Mouse (Mus musculus) liver, adult 2 months (tissue): Measurements from ENCODE around the gene Nyx.

Source experiments
- CTCF ChIP-seq: fragments of 200-500 bp; IDR thresholded peaks from 2 replicates; pipeline ENCODE4 v1.5.1; 2011; ENCODE audit warnings: low read depth, low read length, control low read depth
- POLR2A ChIP-seq: fragments of 200-500 bp; IDR thresholded peaks from 2 replicates; pipeline ENCODE4 v1.6.1; 2011; ENCODE audit warnings: low read length, control low read depth; ENCODE audit not compliant: insufficient read depth; ENCODE audit errors: extremely low read depth

DNA sequence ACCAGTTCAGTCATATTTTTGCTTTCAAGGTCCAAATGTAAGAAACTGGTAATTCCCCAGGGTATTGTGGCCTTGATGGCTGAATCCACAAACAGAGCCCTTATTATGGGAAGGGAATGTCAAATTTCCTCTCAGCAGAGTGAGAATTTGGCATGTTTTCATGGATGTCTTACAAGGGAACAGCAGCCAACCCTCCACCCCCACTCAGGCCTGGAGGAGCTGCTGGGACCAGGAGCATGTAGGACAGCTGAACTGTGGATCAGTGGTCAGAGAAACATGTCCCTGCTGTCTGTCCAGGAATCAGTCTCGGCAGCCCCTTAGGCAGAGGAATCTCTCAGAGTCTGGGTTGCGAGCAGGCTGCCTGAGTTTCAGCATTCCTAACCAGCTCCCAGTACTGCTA, 771 bp downstream of the Nyx start:
- TF ChIP-seq CTCF, result no peak
- no peak for TF ChIP-seq POLR2A
